ENCODE assay signal across 9 mouse cellular contexts in the genomic region with DNA sequence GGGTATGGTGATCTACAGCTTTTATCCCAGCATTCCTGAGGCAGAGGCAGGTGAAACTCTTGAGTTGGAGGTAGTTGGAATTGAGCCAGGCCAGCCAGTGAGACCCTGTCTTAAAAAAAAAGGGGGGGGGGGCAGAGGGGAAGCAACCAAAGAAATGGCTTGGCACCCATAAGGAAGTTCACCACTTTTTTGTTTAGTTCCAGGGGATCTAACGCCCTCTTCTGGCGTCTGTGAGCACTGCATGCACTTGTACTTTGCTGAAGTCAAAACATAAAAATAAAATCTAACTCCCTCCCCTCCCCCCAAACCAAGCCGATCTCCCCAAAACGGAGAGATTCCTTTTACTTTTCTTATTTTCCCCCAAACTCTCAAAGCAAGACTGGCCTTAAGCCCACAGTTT. TPM values are rescaled to one million over a fixed set of nuclear protein-coding genes. Genes with fewer than 3 reads are reported as not detected.
DNase-seq lines count a peak whose midpoint lies in the region; TF ChIP-seq lines count a peak whose summit lies in the region.
"Had no signal": no experiment of that assay in that cellular context is flagged by ENCODE, and none has a peak within 500 bp of the region (broad histone marks: within the 10 kb centered on the region; RNA-seq: fewer than 3 reads in every experiment).

No protein-coding gene starts in this region.

- H3K9me3 ChIP-seq in MEL (replicated peaks; ENCODE audit: insufficient read depth, low read length) = no peaks in the 10 kb centered on the region
- H3K9me3 ChIP-seq in embryonic facial prominence, embryonic 10.5 days = no peaks in the 10 kb centered on the region
- no peaks in the 10 kb centered on the region for H3K9me3 ChIP-seq in limb, embryonic 10.5 days (replicated peaks)
- H3K9me3 ChIP-seq: embryonic facial prominence, embryonic 15.5 days had no signal

- no peak overlapping the region for H3K9ac ChIP-seq in MEL (ENCODE audit: control insufficient read depth, low read depth, low read length, poor library complexity, severe bottlenecking)
- H3K9ac ChIP-seq: embryonic facial prominence, embryonic 15.5 days had no signal

- no peak for TF ChIP-seq EP300 in MEL (IDR thresholded peaks at IDR 0.05; ENCODE audit: low read depth in 1 of 2, low read length in 2 of 2)

- no peaks in the 10 kb centered on the region for H3K27me3 ChIP-seq in MEL (ENCODE audit: control insufficient read depth in 1 of 2, insufficient read depth in 2 of 2, low read length in 2 of 2)
- no peaks in the 10 kb centered on the region for H3K27me3 ChIP-seq in embryonic facial prominence, embryonic 10.5 days (replicated peaks; ENCODE audit: low read depth, poor library complexity, severe bottlenecking)
- H3K27me3 ChIP-seq in limb, embryonic 10.5 days (ENCODE audit: low read depth, poor library complexity, severe bottlenecking) = no peaks in the 10 kb centered on the region
- H3K27me3 ChIP-seq: embryonic facial prominence, embryonic 15.5 days had no signal

- peaks cover 20% of the 10 kb centered on the region for H3K79me2 ChIP-seq in MEL (ENCODE audit: control insufficient read depth, insufficient read depth, low read length, poor library complexity)

- intact Hi-C loops in left cerebral cortex, adult 2 months (cut with DNase I) = no loop called here
- intact Hi-C loops in left cerebral cortex, postnatal 36 days (cut with DNase I) = loop anchor here (5.0 kb wide), 1 partner anchor 303 kb away; a partner anchor contains a TSS

- DNase-seq in cerebellum, adult 18-20 months = peak; percentile 21 to 26
- no peak for DNase-seq in cerebellum, adult 9-10 months
- peak; percentile 20 to 24 for DNase-seq in left cerebral cortex, adult 2 months (ENCODE audit: extremely low spot score in 1 of 2, low spot score in 2 of 2)
- DNase-seq in left cerebral cortex, postnatal 36 days (ENCODE audit: low spot score in 2 of 2) = no peak
- peak; percentile 80 for DNase-seq in MEL (ENCODE audit: low read depth, low spot score)
- peak; percentile 24 for DNase-seq in lung, postnatal 10 days
- no peak for DNase-seq in embryonic facial prominence, embryonic 10.5 days (ENCODE audit: low spot score)
- no peak for DNase-seq in limb, embryonic 10.5 days (ENCODE audit: low spot score)

- no peak for TF ChIP-seq POLR2A in MEL (IDR thresholded peaks at IDR 0.05; ENCODE audit: control insufficient read depth in 1 of 2, insufficient read depth in 1 of 2, low read depth in 1 of 2, low read length in 2 of 2, poor library complexity in 1 of 2)

- peak; percentile 52 for TF ChIP-seq CTCF in left cerebral cortex, adult 2 months (IDR thresholded peaks at IDR 0.05)
- TF ChIP-seq CTCF in MEL (IDR thresholded peaks at IDR 0.05 in 2 of 3, conservative IDR thresholded peaks at IDR 0.05 in 1 of 3; ENCODE audit: control insufficient read depth in 1 of 3, insufficient read depth in 1 of 3, low read depth in 2 of 3, low read length in 3 of 3, poor library complexity in 1 of 3, severe bottlenecking in 1 of 3) = peak; percentile 68 to 71 (median 71)

- H3K4me1 ChIP-seq in MEL (ENCODE audit: control insufficient read depth in 1 of 2, insufficient read depth in 2 of 2, low read length in 2 of 2) = peaks cover 0 to 12% of the 10 kb centered on the region in 2 experiments; a peak in 3 of 4 replicates
- peaks cover 17% of the 10 kb centered on the region for H3K4me1 ChIP-seq in embryonic facial prominence, embryonic 10.5 days
- H3K4me1 ChIP-seq in limb, embryonic 10.5 days = peaks cover 15% of the 10 kb centered on the region

- peak; percentile 62 for TF ChIP-seq RAD21 in MEL (IDR thresholded peaks at IDR 0.05; ENCODE audit: low read depth, low read length)

- peaks cover 0 to 7% of the 10 kb centered on the region in 2 experiments; a peak in 2 of 4 replicates for H3K36me3 ChIP-seq in MEL (ENCODE audit: control insufficient read depth in 1 of 2, insufficient read depth in 2 of 2, low read length in 2 of 2)
- H3K36me3 ChIP-seq in embryonic facial prominence, embryonic 10.5 days (replicated peaks) = no peaks in the 10 kb centered on the region
- H3K36me3 ChIP-seq in limb, embryonic 10.5 days = no peaks in the 10 kb centered on the region
- H3K36me3 ChIP-seq: embryonic facial prominence, embryonic 15.5 days had no signal

- no peak overlapping the region for H3K4me3 ChIP-seq in left cerebral cortex, adult 2 months
- H3K4me3 ChIP-seq in MEL (ENCODE audit: control insufficient read depth in 1 of 2, insufficient read depth in 1 of 2, low read depth in 2 of 2, low read length in 2 of 2) = no peak overlapping the region
- no peak overlapping the region for H3K4me3 ChIP-seq in embryonic facial prominence, embryonic 10.5 days
- no peak overlapping the region for H3K4me3 ChIP-seq in limb, embryonic 10.5 days
- H3K4me3 ChIP-seq: embryonic facial prominence, embryonic 15.5 days had no signal

- no peak overlapping the region for H3K27ac ChIP-seq in left cerebral cortex, adult 2 months
- H3K27ac ChIP-seq in MEL (ENCODE audit: control insufficient read depth, low read depth, low read length) = no peak overlapping the region
- H3K27ac ChIP-seq in embryonic facial prominence, embryonic 10.5 days (replicated peaks) = no peak overlapping the region
- H3K27ac ChIP-seq in limb, embryonic 10.5 days = no peak overlapping the region
- H3K27ac ChIP-seq: embryonic facial prominence, embryonic 15.5 days had no signal

- 59% methylated on average over 4 of the region's 4 CpGs for WGBS in embryonic facial prominence, embryonic 10.5 days
- 63% methylated on average over 4 of the region's 4 CpGs for WGBS in limb, embryonic 10.5 days

TF ChIP-seq in MEL, 35 proteins besides CTCF, POLR2A, EP300 and RAD21 (continues in another document):
- TF ChIP-seq NRF1 (IDR thresholded peaks at IDR 0.05; ENCODE audit: insufficient read depth, low read depth, low read length, poor library complexity, severe bottlenecking) = no peak
- no peak for TF ChIP-seq MAZ (IDR thresholded peaks at IDR 0.05; ENCODE audit: low read depth, low read length)
- TF ChIP-seq ETS1 (IDR thresholded peaks at IDR 0.05; ENCODE audit: low read depth, low read length) = no peak
- TF ChIP-seq MXI1 (IDR thresholded peaks at IDR 0.05; ENCODE audit: low read depth, low read length) = no peak
- no peak for TF ChIP-seq NELFE (IDR thresholded peaks at IDR 0.05; ENCODE audit: low read depth, low read length)
- no peak for TF ChIP-seq RCOR1 (IDR thresholded peaks at IDR 0.05; ENCODE audit: low read depth, low read length)
- TF ChIP-seq TCF12 (IDR thresholded peaks at IDR 0.05; ENCODE audit: low read depth, low read length) = peak; percentile 25; the same call in 1 of the 2 replicates
- no peak for TF ChIP-seq MYB (IDR thresholded peaks at IDR 0.05; ENCODE audit: low read depth, low read length)
- TF ChIP-seq GATA1 (IDR thresholded peaks at IDR 0.05; ENCODE audit: low read depth, low read length) = no peak
- no peak for TF ChIP-seq MYC (IDR thresholded peaks at IDR 0.05; ENCODE audit: low read depth, low read length)
- no peak for TF ChIP-seq ZMIZ1 (IDR thresholded peaks at IDR 0.05; ENCODE audit: low read depth, low read length)
- peak; percentile 30; the same call in 1 of the 2 replicates for TF ChIP-seq SIN3A (IDR thresholded peaks at IDR 0.05; ENCODE audit: low read length)
- TF ChIP-seq MAX (IDR thresholded peaks at IDR 0.05; ENCODE audit: low read length) = no peak
- no peak for TF ChIP-seq HCFC1 (IDR thresholded peaks at IDR 0.05; ENCODE audit: low read depth, low read length)
- no peak for TF ChIP-seq JUND (IDR thresholded peaks at IDR 0.05; ENCODE audit: low read depth, low read length)
- no peak for TF ChIP-seq POLR2AphosphoS2 (IDR thresholded peaks at IDR 0.05; ENCODE audit: low read length)
- TF ChIP-seq USF2 (IDR thresholded peaks at IDR 0.05; ENCODE audit: borderline replicate concordance in 1 of 2, insufficient read depth in 1 of 2, low read depth in 1 of 2, low read length in 2 of 2) = no peak
- peak; percentile 57 for TF ChIP-seq SMC3 (IDR thresholded peaks at IDR 0.05; ENCODE audit: low read depth, low read length)
- TF ChIP-seq ZC3H11A (IDR thresholded peaks at IDR 0.05; ENCODE audit: low read depth, low read length) = peak; percentile 26
- TF ChIP-seq ELF1 (IDR thresholded peaks at IDR 0.05; ENCODE audit: low read depth, low read length) = 0 out of 2 replicates have a peak, but pooled peaks have one; percentile 42
- TF ChIP-seq GABPA (IDR thresholded peaks at IDR 0.05; ENCODE audit: low read depth, low read length) = no peak
- TF ChIP-seq MAFK (IDR thresholded peaks at IDR 0.05; ENCODE audit: borderline replicate concordance, low read depth, low read length) = no peak
- TF ChIP-seq POLR2AphosphoS5 (IDR thresholded peaks at IDR 0.05; ENCODE audit: borderline replicate concordance, low read depth, low read length) = no peak
- TF ChIP-seq E2F4 (IDR thresholded peaks at IDR 0.05; ENCODE audit: borderline replicate concordance, low read depth, low read length) = no peak
- TF ChIP-seq TBP (IDR thresholded peaks at IDR 0.05; ENCODE audit: low read depth, low read length) = no peak
- peak; percentile 70 for TF ChIP-seq ZNF384 (IDR thresholded peaks at IDR 0.05; ENCODE audit: low read depth, low read length)
- TF ChIP-seq ZKSCAN1 (IDR thresholded peaks at IDR 0.05; ENCODE audit: low read depth, low read length) = no peak
- TF ChIP-seq TAL1 (IDR thresholded peaks at IDR 0.05; ENCODE audit: low read length) = no peak
- TF ChIP-seq CHD1 (IDR thresholded peaks at IDR 0.05; ENCODE audit: low read depth, low read length) = no peak

RNA-seq across cellular contexts. Expression of a gene that starts 3.3 kb away (rescaled TPM):
- total RNA-seq in left cerebral cortex, adult 2 months (2021) = 1 to 10 TPM; 5.4 to 6.1 TPM
- 1 to 10 TPM; 5.5 to 5.9 TPM for total RNA-seq in left cerebral cortex, postnatal 36 days (2021)
- total RNA-seq in MEL (2012; rRNA removed) = 12.6 and 13.0 TPM in 2 replicates
- polyA plus RNA-seq in MEL (2012; ENCODE audit: insufficient read depth in 1 of 2, insufficient read length in 2 of 2, low read depth in 1 of 2, low replicate concordance in 2 of 2, missing spikeins in 1 of 2) = 10 to 100 TPM; 18.7 to 32.8 TPM
- polyA plus RNA-seq in embryonic facial prominence, embryonic 10.5 days (2016; fragmentation: Nextera tagmentation; extraction: Ambion mirVana) = 9.1 and 10.8 TPM in 2 replicates
- 10.6 and 11.4 TPM in 2 replicates for polyA plus RNA-seq in limb, embryonic 10.5 days (2016; fragmentation: Nextera tagmentation; extraction: Ambion mirVana)

RNA-seq across cellular contexts. Expression of a gene that starts 48.5 kb away (rescaled TPM):
- total RNA-seq in left cerebral cortex, adult 2 months (2021) = 1 to 10 TPM in 1 of 2 experiments, not detected in 1; 7.5 TPM
- total RNA-seq in left cerebral cortex, postnatal 36 days (2021) = 10 to 100 TPM in 1 of 2 experiments, not detected in 1; 12.2 TPM
- total RNA-seq in MEL (2012; rRNA removed) = 10.1 and 18.7 TPM in 2 replicates
- 100 to 1,000 TPM in 1 of 2 experiments, not detected in 1; 137 TPM for polyA plus RNA-seq in MEL (2012; ENCODE audit: insufficient read depth in 1 of 2, insufficient read length in 2 of 2, low read depth in 1 of 2, low replicate concordance in 2 of 2, missing spikeins in 1 of 2)
- 13.9 and 14.3 TPM in 2 replicates for polyA plus RNA-seq in embryonic facial prominence, embryonic 10.5 days (2016; fragmentation: Nextera tagmentation; extraction: Ambion mirVana)
- 11.1 and 14.8 TPM in 2 replicates for polyA plus RNA-seq in limb, embryonic 10.5 days (2016; fragmentation: Nextera tagmentation; extraction: Ambion mirVana)

Comparison
In these comparisons a context has a peak if more than half of its experiments do, and no peak if none do; other contexts are left out.
1. DNase-seq: peak in cerebellum, adult 18-20 months (2 of 2), left cerebral cortex, adult 2 months (2 of 2), MEL (single experiment) and lung, postnatal 10 days (single experiment); none in cerebellum, adult 9-10 months (single experiment), left cerebral cortex, postnatal 36 days (0 of 2), embryonic facial prominence, embryonic 10.5 days (single experiment) and limb, embryonic 10.5 days (single experiment).